25 mouse cellular contexts compared by ENCODE assay signal in the genomic region with DNA sequence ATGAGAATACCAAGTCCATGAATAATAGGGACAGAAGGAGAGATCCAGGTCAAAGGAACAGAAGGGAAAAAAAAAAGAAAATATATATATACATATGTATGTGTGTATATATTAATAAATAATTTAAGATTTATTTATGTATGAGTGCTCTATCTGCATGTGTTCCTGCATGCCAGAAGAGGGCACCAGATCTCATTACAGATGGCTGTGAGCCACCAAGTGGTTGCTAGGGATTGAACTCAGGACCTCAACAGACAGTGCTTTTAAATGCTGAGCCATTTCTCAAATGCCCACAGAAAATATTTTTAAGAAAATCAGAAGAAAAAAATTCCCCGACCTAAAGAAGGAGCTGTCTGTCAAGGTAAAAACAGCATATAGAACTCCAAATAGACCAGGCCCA.
DNase-seq lines count a peak whose midpoint lies in the region; ATAC-seq and TF ChIP-seq lines count a peak whose summit lies in the region.
"Had no signal": no experiment of that assay in that cellular context is flagged by ENCODE, and none has a peak within 500 bp of the region (broad histone marks: within the 10 kb centered on the region; RNA-seq: fewer than 3 reads in every experiment).

No protein-coding gene starts in this region.

- no peak overlapping the region for H3K4me3 ChIP-seq in liver, embryonic 14.5 days (ENCODE audit: insufficient read depth in 1 of 2, low read depth in 2 of 2, low read length in 2 of 2)
- no peak overlapping the region for H3K4me3 ChIP-seq in MEL (ENCODE audit: control insufficient read depth in 1 of 2, insufficient read depth in 1 of 2, low read depth in 2 of 2, low read length in 2 of 2)
- no peak overlapping the region for H3K4me3 ChIP-seq in kidney, embryonic 15.5 days (replicated peaks)
- H3K4me3 ChIP-seq: embryonic facial prominence, embryonic 15.5 days; heart, embryonic 12.5 days; hindbrain, embryonic 10.5 days; limb, embryonic 12.5 days; liver, embryonic 13.5 days; lung, embryonic 15.5 days; neural tube, embryonic 15.5 days had no signal

- no peaks in the 10 kb centered on the region for H3K27me3 ChIP-seq in liver, embryonic 14.5 days (ENCODE audit: control insufficient read depth, insufficient read depth, low read length)
- no peaks in the 10 kb centered on the region for H3K27me3 ChIP-seq in MEL (ENCODE audit: control insufficient read depth in 1 of 2, insufficient read depth in 2 of 2, low read length in 2 of 2)
- H3K27me3 ChIP-seq in kidney, embryonic 15.5 days: no peaks in the 10 kb centered on the region
- H3K27me3 ChIP-seq: embryonic facial prominence, embryonic 15.5 days; heart, embryonic 12.5 days; limb, embryonic 12.5 days; liver, embryonic 13.5 days; lung, embryonic 15.5 days; neural tube, embryonic 15.5 days had no signal

- TF ChIP-seq EP300 in liver, embryonic 14.5 days (IDR thresholded peaks at IDR 0.05; ENCODE audit: low read depth): no peak
- TF ChIP-seq EP300 in MEL (IDR thresholded peaks at IDR 0.05; ENCODE audit: low read depth in 1 of 2, low read length in 2 of 2): no peak

- no peaks in the 10 kb centered on the region; the same call in 1 of the 2 replicates for H3K36me3 ChIP-seq in liver, embryonic 14.5 days (replicated peaks; ENCODE audit: control insufficient read depth, insufficient read depth, low read depth)
- H3K36me3 ChIP-seq in MEL (ENCODE audit: control insufficient read depth in 1 of 2, insufficient read depth in 2 of 2, low read length in 2 of 2): peaks cover 0 to 5% of the 10 kb centered on the region in 2 experiments; a peak in 3 of 4 replicates
- peaks cover 8% of the 10 kb centered on the region; the same call in 1 of the 2 replicates for H3K36me3 ChIP-seq in kidney, embryonic 15.5 days
- H3K36me3 ChIP-seq: embryonic facial prominence, embryonic 15.5 days; heart, embryonic 12.5 days; limb, embryonic 12.5 days; lung, embryonic 15.5 days; neural tube, embryonic 15.5 days had no signal

- H3K4me2 ChIP-seq in liver, embryonic 14.5 days (ENCODE audit: low read depth): no peak overlapping the region
- no peak overlapping the region for H3K4me2 ChIP-seq in kidney, embryonic 15.5 days
- H3K4me2 ChIP-seq: embryonic facial prominence, embryonic 15.5 days; heart, embryonic 12.5 days; limb, embryonic 12.5 days; liver, embryonic 13.5 days; lung, embryonic 15.5 days; neural tube, embryonic 15.5 days had no signal

- 52% methylated on average over 1 of the region's 1 CpGs for WGBS in liver, embryonic 14.5 days (ENCODE audit: insufficient replicate concordance)
- 79% methylated on average over 1 of the region's 1 CpGs for WGBS in kidney, embryonic 15.5 days

- no peak for ATAC-seq in liver, embryonic 14.5 days (ENCODE audit: insufficient read depth)
- no peak for ATAC-seq in kidney, embryonic 15.5 days (replicated peaks; ENCODE audit: low FRiP score)
- ATAC-seq: forebrain, embryonic 16.5 days; hindbrain, postnatal 0 days had no signal

- H3K27ac ChIP-seq in liver, embryonic 14.5 days: no peak overlapping the region
- H3K27ac ChIP-seq in MEL (ENCODE audit: control insufficient read depth, low read depth, low read length): no peak overlapping the region
- no peak overlapping the region for H3K27ac ChIP-seq in kidney, embryonic 15.5 days
- H3K27ac ChIP-seq: embryonic facial prominence, embryonic 15.5 days; hindbrain, postnatal 0 days; kidney, postnatal 0 days; limb, embryonic 12.5 days; liver, embryonic 13.5 days; lung, embryonic 15.5 days; macrophage; neural tube, embryonic 15.5 days had no signal

- no peak for DNase-seq in liver, embryonic 14.5 days (ENCODE audit: low read depth in 3 of 3, low spot score in 3 of 3)
- DNase-seq in liver (no peak), A20 (ENCODE audit: low read depth, low spot score) (peak; percentile 37), MEL (ENCODE audit: low read depth, low spot score) (peak; percentile 39)
- peak; percentile 13 for DNase-seq in induced T-regulatory cell, adult 2 months (ENCODE audit: low read depth)
- DNase-seq in cerebellum, adult 8-10 months: no peak
- DNase-seq: adrenal gland, postnatal 10 days; cerebellum, adult 9-11 months; gastrocnemius, postnatal 14 days; heart, adult 11 months; heart, postnatal 10 days; kidney, adult 18-20 months; liver, embryonic 13.5 days; thymus, postnatal 14 days had no signal

- TF ChIP-seq CTCF in liver, embryonic 14.5 days (IDR thresholded peaks at IDR 0.05; ENCODE audit: low read depth): peak; percentile 64
- peak in 2 of 3 experiments; percentile 52 to 62; a peak in 4 of 6 replicates for TF ChIP-seq CTCF in MEL (IDR thresholded peaks at IDR 0.05 in 2 of 3, conservative IDR thresholded peaks at IDR 0.05 in 1 of 3; ENCODE audit: control insufficient read depth in 1 of 3, insufficient read depth in 1 of 3, low read depth in 2 of 3, low read length in 3 of 3, poor library complexity in 1 of 3, severe bottlenecking in 1 of 3)

- H3K9me3 ChIP-seq in liver, embryonic 14.5 days (ENCODE audit: control insufficient read depth, low read length): no peaks in the 10 kb centered on the region
- H3K9me3 ChIP-seq in MEL (replicated peaks; ENCODE audit: insufficient read depth, low read length): no peaks in the 10 kb centered on the region
- H3K9me3 ChIP-seq in kidney, embryonic 15.5 days (replicated peaks): 0 out of 2 replicates have a peak, but pooled peaks cover 3% of the 10 kb centered on the region
- H3K9me3 ChIP-seq: embryonic facial prominence, embryonic 15.5 days; heart, embryonic 12.5 days; liver, embryonic 13.5 days; lung, embryonic 15.5 days; neural tube, embryonic 15.5 days had no signal

- H3K4me1 ChIP-seq in liver, embryonic 14.5 days (replicated peaks; ENCODE audit: control insufficient read depth in 2 of 2, insufficient read depth in 2 of 2, low read length in 1 of 2): no peaks in the 10 kb centered on the region
- peaks cover 2 to 5% of the 10 kb centered on the region in 2 experiments; a peak in 3 of 4 replicates for H3K4me1 ChIP-seq in MEL (ENCODE audit: control insufficient read depth in 1 of 2, insufficient read depth in 2 of 2, low read length in 2 of 2)
- H3K4me1 ChIP-seq in kidney, embryonic 15.5 days: no peaks in the 10 kb centered on the region
- H3K4me1 ChIP-seq: embryonic facial prominence, embryonic 15.5 days; heart, embryonic 12.5 days; lung, embryonic 15.5 days; neural tube, embryonic 15.5 days had no signal

- no peak overlapping the region for H3K9ac ChIP-seq in liver, embryonic 14.5 days (replicated peaks)
- no peak overlapping the region for H3K9ac ChIP-seq in MEL (ENCODE audit: control insufficient read depth, low read depth, low read length, poor library complexity, severe bottlenecking)
- no peak overlapping the region for H3K9ac ChIP-seq in kidney, embryonic 15.5 days
- H3K9ac ChIP-seq: embryonic facial prominence, embryonic 15.5 days; heart, embryonic 12.5 days; limb, embryonic 12.5 days; liver, embryonic 13.5 days; lung, embryonic 15.5 days; neural tube, embryonic 15.5 days had no signal

- H3K79me2 ChIP-seq in MEL (ENCODE audit: control insufficient read depth, insufficient read depth, low read length, poor library complexity): peaks cover 2% of the 10 kb centered on the region; the same call in 1 of the 2 replicates

- no peak for TF ChIP-seq POLR2A in MEL (IDR thresholded peaks at IDR 0.05; ENCODE audit: control insufficient read depth in 1 of 2, insufficient read depth in 1 of 2, low read depth in 1 of 2, low read length in 2 of 2, poor library complexity in 1 of 2)

- peak; percentile 19 for TF ChIP-seq RAD21 in MEL (IDR thresholded peaks at IDR 0.05; ENCODE audit: low read depth, low read length)

TF ChIP-seq in MEL, 35 proteins besides CTCF, POLR2A, EP300 and RAD21:
- TF ChIP-seq SMC3 (IDR thresholded peaks at IDR 0.05; ENCODE audit: low read depth, low read length) (peak; percentile 37), ZNF384 (IDR thresholded peaks at IDR 0.05; ENCODE audit: low read depth, low read length) (peak; percentile 35), MYB (IDR thresholded peaks at IDR 0.05; ENCODE audit: low read depth, low read length) (no peak)

Comparison
In these comparisons a context has a peak if more than half of its experiments do, and no peak if none do; other contexts are left out.
1. DNase-seq: peak in A20 (single experiment), MEL (single experiment) and induced T-regulatory cell, adult 2 months (single experiment); none in liver, embryonic 14.5 days (0 of 3), liver (single experiment) and cerebellum, adult 8-10 months (single experiment).